Mouse (Mus musculus) MEL (cell line): ENCODE results near the gene Syne4.

Experiments used
- CHD1 ChIP-seq: IDR thresholded peaks from 2 replicates; pipeline ENCODE4 v1.6.1; 2012; ENCODE audit warnings: low read depth, mild to moderate bottlenecking, inconsistent platforms, low read length, improper control_type of control experiment
- GATA1 ChIP-seq: IDR thresholded peaks from 2 replicates; pipeline ENCODE4 v1.6.1; 2011; ENCODE audit warnings: low read depth, low read length, improper control_type of control experiment

DNA sequence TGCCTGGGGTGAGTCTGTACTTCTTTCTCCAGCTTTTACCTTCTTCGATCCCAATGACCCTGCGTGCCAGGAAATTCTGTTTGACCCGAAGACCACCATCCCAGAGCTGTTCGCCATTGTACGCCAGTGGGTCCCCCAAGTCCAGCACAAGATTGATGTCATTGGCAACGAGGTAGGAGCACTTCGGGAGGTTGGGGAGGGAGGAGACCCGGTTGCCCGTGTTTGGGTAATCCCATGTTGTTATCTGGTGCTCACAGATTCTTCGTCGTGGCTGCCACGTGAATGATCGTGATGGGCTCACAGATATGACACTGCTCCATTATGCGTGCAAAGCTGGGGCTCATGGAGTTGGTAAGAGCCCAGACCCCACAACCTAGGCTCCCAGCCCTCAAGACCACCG, 17.8 kb upstream of the Syne4 start:
- no peak for TF ChIP-seq CHD1
- TF ChIP-seq GATA1 = no peak
